Mouse (Mus musculus): ENCODE data around the gene Trank1. TPM values are rescaled to one million over a fixed set of nuclear protein-coding genes. Genes with fewer than 3 reads are reported as not detected.

Gene Trank1
- polyA plus RNA-seq (2014; fragmentation: Illumina TruSeq; extraction: RNeasy Lipid Tissue Mini Kit (QIAGEN cat#74804); ENCODE audit: low read depth, low replicate concordance) = 0.04 TPM

DNA sequence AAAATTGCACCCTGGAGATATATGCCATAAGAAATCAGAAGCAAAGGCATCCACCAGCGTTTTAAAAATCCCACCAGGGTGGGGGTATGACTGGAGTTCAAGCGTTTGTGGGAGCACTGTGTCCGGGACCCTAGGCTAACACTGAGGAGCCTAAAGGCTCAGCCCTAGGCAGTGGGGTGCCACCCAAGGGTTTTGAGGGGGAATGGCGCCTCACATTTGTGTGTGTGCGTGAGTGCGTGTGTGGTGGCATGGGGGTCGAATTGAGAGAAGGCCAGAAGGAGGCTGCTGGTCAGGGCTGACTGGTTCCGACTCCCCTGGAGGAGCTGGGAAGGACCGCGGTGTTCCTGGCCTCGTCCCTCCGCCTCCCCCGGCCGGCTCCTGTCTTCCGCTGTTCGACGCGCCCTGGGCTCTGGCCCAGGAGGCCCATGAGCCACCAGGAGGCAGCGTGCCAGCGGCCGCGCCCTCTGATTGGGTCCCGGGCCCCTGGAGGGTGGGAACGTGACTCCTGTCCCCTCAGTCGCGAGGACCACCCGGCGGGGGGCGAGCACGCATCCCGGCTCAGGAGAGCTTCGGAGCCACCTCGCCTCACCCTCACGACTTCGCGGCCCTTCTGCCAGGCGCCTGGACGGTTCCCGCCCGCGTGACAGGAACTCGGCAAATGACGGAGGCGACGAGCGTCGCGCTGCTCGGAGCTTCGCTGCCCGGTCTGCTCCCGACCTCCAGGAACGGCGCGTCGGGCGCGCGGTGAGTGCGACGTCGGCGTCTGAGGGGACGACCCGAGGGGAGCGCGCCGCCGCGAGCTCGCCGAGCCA lies at the start of gene Trank1:
Gene Trank1 (plus strand): TSS at position 709 of the 812 bp plus-strand sequence.

GRCm38 (mm10) chr9:111271434-111272160 lies 39.9 kb upstream of the Trank1 start, which contains the start of the genes Mlh1 and Epm2aip1:
Mlh1 (minus strand) TSS chr9:111271791.
Epm2aip1 (plus strand) TSS chr9:111271929.

DNA sequence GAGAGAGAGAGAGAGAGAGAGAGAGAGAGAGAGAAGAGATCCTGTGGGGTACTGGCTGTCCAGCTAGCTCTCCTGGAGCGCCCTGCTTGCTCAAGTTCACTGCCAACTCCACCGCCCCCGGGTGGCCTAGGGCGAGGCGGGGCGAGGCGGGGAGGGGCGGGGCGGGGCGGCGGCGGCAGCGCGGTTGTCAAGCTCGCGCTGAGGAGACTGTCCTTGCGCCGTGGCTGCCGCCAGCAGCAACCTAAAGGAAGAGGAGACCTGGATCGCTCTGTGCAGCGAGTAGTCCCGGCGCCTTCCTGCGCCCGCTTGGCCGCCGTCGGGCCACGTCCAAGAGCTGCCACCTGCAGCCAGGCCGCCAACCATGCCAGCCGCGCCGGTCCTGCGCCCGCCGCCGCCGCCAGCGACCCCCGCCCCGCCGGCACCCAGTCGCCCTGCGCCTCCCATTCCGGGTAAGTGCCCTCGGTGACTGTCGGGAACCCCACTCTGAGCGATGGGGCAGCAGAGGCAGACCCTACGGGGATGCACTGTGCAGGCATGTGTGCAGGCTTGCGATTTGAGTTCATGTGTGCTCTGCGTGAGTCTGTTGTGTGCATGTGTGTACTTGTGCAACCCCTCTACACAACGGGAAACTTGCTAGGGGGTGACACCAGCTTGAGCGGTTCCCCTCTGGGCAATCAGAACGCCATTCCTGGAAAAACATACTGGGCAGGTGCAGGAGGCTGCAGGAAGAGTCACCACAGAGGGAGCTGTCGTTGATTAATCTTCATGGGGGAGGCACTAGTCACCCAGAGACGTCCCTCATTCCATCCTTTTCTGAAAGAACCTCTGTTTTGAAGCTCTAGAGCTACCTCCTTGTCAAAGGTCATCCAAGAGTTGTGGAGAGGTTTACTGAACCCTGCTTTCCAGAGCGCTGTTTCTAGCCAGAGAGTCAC lies 127.6 kb downstream of the Trank1 start, which contains the start of gene Dclk3:
Gene Dclk3 (plus strand): TSS at position 178 of the 932 bp plus-strand sequence.

Other genes with a start within 250 kb of the Trank1 start
- 39.6 TPM for gene Lrrfip2, start 194.1 kb upstream of the Trank1 start, polyA plus RNA-seq (2014; fragmentation: Illumina TruSeq; extraction: RNeasy Lipid Tissue Mini Kit (QIAGEN cat#74804); ENCODE audit: low read depth, low replicate concordance)
- gene Mlh1, start 39.9 kb upstream of the Trank1 start, polyA plus RNA-seq (2014; fragmentation: Illumina TruSeq; extraction: RNeasy Lipid Tissue Mini Kit (QIAGEN cat#74804); ENCODE audit: low read depth, low replicate concordance) = 24.3 TPM
- gene Epm2aip1, start 39.8 kb upstream of the Trank1 start, polyA plus RNA-seq (2014; fragmentation: Illumina TruSeq; extraction: RNeasy Lipid Tissue Mini Kit (QIAGEN cat#74804); ENCODE audit: low read depth, low replicate concordance) = 52.3 TPM
- gene Dclk3, start 127.3 kb downstream of the Trank1 start, polyA plus RNA-seq (2014; fragmentation: Illumina TruSeq; extraction: RNeasy Lipid Tissue Mini Kit (QIAGEN cat#74804); ENCODE audit: low read depth, low replicate concordance) = 14.5 TPM

All from kidney, adult 10 weeks (tissue).